20 mouse cellular contexts compared by ENCODE assay signal in genomic region chr4:138817736-138818135, GRCm38 (mm10). TPM values are rescaled to one million over a fixed set of nuclear protein-coding genes. Genes with fewer than 3 reads are reported as not detected.
DNase-seq lines count a peak whose midpoint lies in the region; ATAC-seq and TF ChIP-seq lines count a peak whose summit lies in the region.
"Had no signal": no experiment of that assay in that cellular context is flagged by ENCODE, and none has a peak within 500 bp of the region (broad histone marks: within the 10 kb centered on the region; RNA-seq: fewer than 3 reads in every experiment).

No protein-coding gene starts in this region.

- H3K36me3 ChIP-seq in heart, postnatal 0 days (replicated peaks; ENCODE audit: control insufficient read depth, insufficient read depth, low read length): no peaks in the 10 kb centered on the region
- H3K36me3 ChIP-seq: embryonic facial prominence, embryonic 10.5 days; intestine, embryonic 15.5 days; lung, embryonic 15.5 days; midbrain, embryonic 12.5 days had no signal

- no peak overlapping the region for H3K4me3 ChIP-seq in heart, postnatal 0 days (ENCODE audit: low read depth, low read length)
- H3K4me3 ChIP-seq: embryonic facial prominence, embryonic 10.5 days; intestine, embryonic 15.5 days; lung, embryonic 15.5 days; midbrain, embryonic 12.5 days had no signal

- no peak for TF ChIP-seq CTCF in heart, postnatal 0 days (IDR thresholded peaks at IDR 0.05; ENCODE audit: low read depth)

- DNase-seq in heart, postnatal 0 days (ENCODE audit: low spot score): no peak
- no peak for DNase-seq in heart, postnatal 4 days
- peak; percentile 77 for DNase-seq in 416B (ENCODE audit: low read depth)
- DNase-seq in heart, postnatal 25 days (ENCODE audit: low spot score): peak; percentile 25
- peak; percentile 32 for DNase-seq in lung, postnatal 25 days (ENCODE audit: low spot score)
- DNase-seq in urinary bladder, postnatal 4 days (ENCODE audit: low spot score in 2 of 2): no peak
- no peak for DNase-seq in thymus, postnatal 10 days (ENCODE audit: low spot score in 2 of 2)
- DNase-seq: cerebellum, postnatal 14 days; gastrocnemius, postnatal 36 days had no signal

- no peak overlapping the region for H3K9ac ChIP-seq in heart, postnatal 0 days (replicated peaks; ENCODE audit: low read depth, low read length)
- H3K9ac ChIP-seq: intestine, embryonic 15.5 days; lung, embryonic 15.5 days; midbrain, embryonic 12.5 days had no signal

- WGBS in heart, postnatal 0 days: 55% methylated on average over 6 of the region's 6 CpGs

- H3K27me3 ChIP-seq in heart, postnatal 0 days (ENCODE audit: control insufficient read depth, insufficient read depth, low read length): peaks cover 52% of the 10 kb centered on the region
- H3K27me3 ChIP-seq: intestine, embryonic 15.5 days; lung, embryonic 15.5 days had no signal

- TF ChIP-seq EP300 in heart, postnatal 0 days (IDR thresholded peaks at IDR 0.05; ENCODE audit: low read depth): no peak

- H3K9me3 ChIP-seq in heart, postnatal 0 days (replicated peaks; ENCODE audit: control insufficient read depth, low read length): 0 out of 2 replicates have a peak, but pooled peaks cover 5% of the 10 kb centered on the region
- H3K9me3 ChIP-seq: embryonic facial prominence, embryonic 10.5 days; intestine, embryonic 15.5 days; lung, embryonic 15.5 days; midbrain, embryonic 12.5 days had no signal

- no peak overlapping the region for H3K4me2 ChIP-seq in heart, postnatal 0 days (ENCODE audit: low read depth, low read length)
- H3K4me2 ChIP-seq: intestine, embryonic 15.5 days; lung, embryonic 15.5 days; midbrain, embryonic 12.5 days had no signal

- ATAC-seq in heart, postnatal 0 days (ENCODE audit: insufficient read depth, low read depth): peak; percentile 30; the same call in 1 of the 2 replicates
- ATAC-seq: intestine, embryonic 15.5 days had no signal

- intact Hi-C loops in heart, postnatal 25 days (cut with DNase I): no loop called here

- no peak overlapping the region for H3K27ac ChIP-seq in heart, postnatal 0 days (ENCODE audit: low read depth)
- H3K27ac ChIP-seq: embryonic facial prominence, embryonic 10.5 days; intestine, embryonic 15.5 days; lung, embryonic 15.5 days; midbrain, embryonic 12.5 days had no signal

- peaks cover 12% of the 10 kb centered on the region; the same call in 1 of the 2 replicates for H3K4me1 ChIP-seq in heart, postnatal 0 days (ENCODE audit: control insufficient read depth, insufficient read depth)
- H3K4me1 ChIP-seq: intestine, embryonic 15.5 days had no signal

RNA-seq across cellular contexts. Expression of gene Pla2g2d, which starts 42.2 kb away (rescaled TPM):
- total RNA-seq in heart, postnatal 0 days (2014; rRNA removed; ENCODE audit: low replicate concordance): not detected in 2 replicates
- not detected in 2 replicates for polyA plus RNA-seq in heart, postnatal 0 days (2015; fragmentation: Nextera tagmentation; extraction: Ambion mirVana)
- not detected for total RNA-seq in heart, postnatal 4 days (2021)
- total RNA-seq in heart, postnatal 25 days (2021): under 1 TPM in 1 of 2 experiments, not detected in 1; 0.23 TPM
- total RNA-seq: liver, adult 2 months had no signal
- polyA plus RNA-seq: liver, adult 2 months; lung, embryonic 15.5 days had no signal

RNA-seq across cellular contexts. Expression of gene Pla2g5, which starts 45.5 kb away (rescaled TPM):
- total RNA-seq in heart, postnatal 0 days (2014; rRNA removed; ENCODE audit: low replicate concordance): 1.6 and 9.2 TPM in 2 replicates
- polyA plus RNA-seq in heart, postnatal 0 days (2015; fragmentation: Nextera tagmentation; extraction: Ambion mirVana): 4.7 and 6.2 TPM in 2 replicates
- 1 to 10 TPM; 7.9 to 8.6 TPM for total RNA-seq in heart, postnatal 4 days (2021)
- 10 to 100 TPM; 27.8 to 31.5 TPM for total RNA-seq in heart, postnatal 25 days (2021)
- total RNA-seq: liver, adult 2 months had no signal
- polyA plus RNA-seq: liver, adult 2 months; midbrain, embryonic 12.5 days had no signal

RNA-seq across cellular contexts. Expression of gene Gm13030, which starts 56.0 kb away (rescaled TPM):
- total RNA-seq in heart, postnatal 0 days (2014; rRNA removed; ENCODE audit: low replicate concordance): not detected in 2 replicates
- not detected in 2 replicates for polyA plus RNA-seq in heart, postnatal 0 days (2015; fragmentation: Nextera tagmentation; extraction: Ambion mirVana)
- not detected for total RNA-seq in heart, postnatal 4 days (2021)
- total RNA-seq in heart, postnatal 25 days (2021): not detected
- total RNA-seq: gastrocnemius, postnatal 36 days; layer of hippocampus, postnatal 14 days; left cerebral cortex, postnatal 25 days; liver, adult 2 months had no signal
- polyA plus RNA-seq: embryonic facial prominence, embryonic 10.5 days; hindbrain, embryonic 11.5 days; intestine, embryonic 15.5 days; liver, adult 2 months; lung, embryonic 15.5 days; midbrain, embryonic 12.5 days; small intestine, adult 2 months; stomach, embryonic 14.5 days; urinary bladder, adult 2 months had no signal

Comparison
In these comparisons a context has a peak if more than half of its experiments do, and no peak if none do; other contexts are left out.
1. DNase-seq: peak in 416B (single experiment), heart, postnatal 25 days (single experiment) and lung, postnatal 25 days (single experiment); none in heart, postnatal 0 days (single experiment), heart, postnatal 4 days (single experiment), urinary bladder, postnatal 4 days (0 of 2) and thymus, postnatal 10 days (0 of 2).